7 mouse cellular contexts compared by ENCODE assay signal in genomic region chr7:28807641-28808220, GRCm38 (mm10). TPM values are rescaled to one million over a fixed set of nuclear protein-coding genes. Genes with fewer than 3 reads are reported as not detected.
DNase-seq lines count a peak whose midpoint lies in the region; ATAC-seq and TF ChIP-seq lines count a peak whose summit lies in the region.

No protein-coding gene starts in this region.

- peak overlapping the region; percentile 89 for H3K27ac ChIP-seq in CH12.LX (ENCODE audit: insufficient read depth, low read depth)
- H3K27ac ChIP-seq in ES-Bruce4 (ENCODE audit: insufficient read depth, low read length) = peak overlapping the region; percentile 80
- peak overlapping the region; percentile 100 for H3K27ac ChIP-seq in forebrain, embryonic 12.5 days
- H3K27ac ChIP-seq in hindbrain, postnatal 0 days = peak overlapping the region; percentile 100

- TF ChIP-seq RAD21 in CH12.LX (IDR thresholded peaks at IDR 0.05; ENCODE audit: low read depth, low read length) = no peak

- H3K4me1 ChIP-seq in CH12.LX (ENCODE audit: control insufficient read depth in 1 of 2, insufficient read depth in 2 of 2) = peaks cover 8 to 31% of the 10 kb centered on the region in 2 experiments
- H3K4me1 ChIP-seq in ES-Bruce4 (ENCODE audit: control insufficient read depth, insufficient read depth, low read length) = peaks cover 7% of the 10 kb centered on the region
- H3K4me1 ChIP-seq in forebrain, embryonic 12.5 days = peaks cover 31% of the 10 kb centered on the region
- H3K4me1 ChIP-seq in hindbrain, postnatal 0 days (ENCODE audit: insufficient read depth, low read length) = peaks cover 15% of the 10 kb centered on the region

- H3K27me3 ChIP-seq in CH12.LX (replicated peaks) (no peaks in the 10 kb centered on the region), ES-Bruce4 (ENCODE audit: control insufficient read depth, insufficient read depth, low read length, poor library complexity, severe bottlenecking) (no peaks in the 10 kb centered on the region)
- no peaks in the 10 kb centered on the region for H3K27me3 ChIP-seq in forebrain, embryonic 12.5 days
- no peaks in the 10 kb centered on the region for H3K27me3 ChIP-seq in hindbrain, postnatal 0 days (ENCODE audit: insufficient read depth, low read length)

- peaks cover 14% of the 10 kb centered on the region for H3K79me2 ChIP-seq in CH12.LX (replicated peaks; ENCODE audit: control insufficient read depth, extremely low read depth, insufficient read depth, poor library complexity, severe bottlenecking)

- TF ChIP-seq CTCF in CH12.LX (conservative IDR thresholded peaks at IDR 0.05 in 1 of 2, IDR thresholded peaks at IDR 0.05 in 1 of 2; ENCODE audit: low read depth in 2 of 2, low read length in 2 of 2) (no peak), ES-Bruce4 (IDR thresholded peaks at IDR 0.05; ENCODE audit: low read depth, low read length) (no peak)
- TF ChIP-seq CTCF in hindbrain, postnatal 0 days (IDR thresholded peaks at IDR 0.05; ENCODE audit: low read depth) = no peak

- TF ChIP-seq POLR2A in CH12.LX (IDR thresholded peaks at IDR 0.05; ENCODE audit: low read depth, low read length) = no peak
- TF ChIP-seq POLR2A in ES-Bruce4 (IDR thresholded peaks at IDR 0.05; ENCODE audit: insufficient read depth, low read length) = no peak

- no peak for TF ChIP-seq EP300 in CH12.LX (IDR thresholded peaks at IDR 0.05; ENCODE audit: low read length)
- no peak for TF ChIP-seq EP300 in ES-Bruce4 (IDR thresholded peaks at IDR 0.05; ENCODE audit: insufficient read depth, low read depth, low read length)

- DNase-seq in CH12.LX (ENCODE audit: extremely low read depth) = no peak
- no peak for DNase-seq in hindbrain, postnatal 0 days (ENCODE audit: low spot score)
- peak; percentile 44 for DNase-seq in lung, postnatal 14 days
- DNase-seq in testis, postnatal 14 days (ENCODE audit: low spot score) = peak; percentile 67
- DNase-seq in frontal cortex, postnatal 36 days (ENCODE audit: low spot score in 2 of 2) = no peak

- H3K9ac ChIP-seq in CH12.LX (ENCODE audit: insufficient read depth, low read depth) (peak overlapping the region; percentile 96), ES-Bruce4 (ENCODE audit: low read depth, poor library complexity, severe bottlenecking) (peak overlapping the region; percentile 84)
- peak overlapping the region; percentile 94 for H3K9ac ChIP-seq in forebrain, embryonic 12.5 days
- H3K9ac ChIP-seq in hindbrain, postnatal 0 days (replicated peaks; ENCODE audit: low read length) = peak overlapping the region; percentile 73; the same call in 1 of the 2 replicates

- peaks cover 7 to 9% of the 10 kb centered on the region in 2 experiments for H3K36me3 ChIP-seq in CH12.LX (replicated peaks in 1 of 2; ENCODE audit: control insufficient read depth in 1 of 2, insufficient read depth in 1 of 2, low read length in 1 of 2)
- peaks cover 10% of the 10 kb centered on the region for H3K36me3 ChIP-seq in ES-Bruce4 (ENCODE audit: control insufficient read depth, insufficient read depth, low read length, poor library complexity, severe bottlenecking)
- H3K36me3 ChIP-seq in forebrain, embryonic 12.5 days (replicated peaks) = peaks cover 9% of the 10 kb centered on the region
- H3K36me3 ChIP-seq in hindbrain, postnatal 0 days (ENCODE audit: insufficient read depth, low read length) = no peaks in the 10 kb centered on the region

- 17% methylated on average over 8 of the region's 8 CpGs for WGBS in forebrain, embryonic 12.5 days
- 28% methylated on average over 6 of the region's 8 CpGs for WGBS in hindbrain, postnatal 0 days

- no peak for ATAC-seq in forebrain, embryonic 12.5 days (ENCODE audit: low FRiP score)
- no peak for ATAC-seq in hindbrain, postnatal 0 days

- no peaks in the 10 kb centered on the region for H3K9me3 ChIP-seq in CH12.LX (replicated peaks; ENCODE audit: low read length)
- H3K9me3 ChIP-seq in ES-Bruce4 (replicated peaks; ENCODE audit: control insufficient read depth, insufficient read depth, low read length, poor library complexity, severe bottlenecking) = no peaks in the 10 kb centered on the region
- H3K9me3 ChIP-seq in forebrain, embryonic 12.5 days = no peaks in the 10 kb centered on the region
- no peaks in the 10 kb centered on the region for H3K9me3 ChIP-seq in hindbrain, postnatal 0 days (ENCODE audit: low read length)

- in situ Hi-C loops in CH12.LX (cut with MboI; ENCODE audit: low pct_ligation_motif_present, low pct_unique_long_range_greater_than_20kb, low sequenced_read_pairs) = no loop called here

- H3K4me3 ChIP-seq in CH12.LX (replicated peaks in 1 of 3; ENCODE audit: low read depth in 2 of 3, low read length in 2 of 3, poor library complexity in 1 of 3) = peak overlapping the region; percentile 63 to 90 (median 74)
- H3K4me3 ChIP-seq in ES-Bruce4 (ENCODE audit: low read depth, low read length) = peak overlapping the region; percentile 91
- peak overlapping the region; percentile 85 for H3K4me3 ChIP-seq in forebrain, embryonic 12.5 days (replicated peaks)
- H3K4me3 ChIP-seq in hindbrain, postnatal 0 days (ENCODE audit: low read length) = peak overlapping the region; percentile 84

- peak overlapping the region; percentile 70 for H3K4me2 ChIP-seq in CH12.LX (ENCODE audit: insufficient read depth, low read depth, poor library complexity, severe bottlenecking)
- H3K4me2 ChIP-seq in forebrain, embryonic 12.5 days = peak overlapping the region; percentile 91
- peak overlapping the region; percentile 94 for H3K4me2 ChIP-seq in hindbrain, postnatal 0 days (ENCODE audit: low read depth, low read length)

- dilution Hi-C loops in CH12.LX (cut with MboI; ENCODE audit: extremely low pct_ligation_motif_present, extremely low pct_unique_long_range_greater_than_20kb, low sequenced_read_pairs) = no loop called here

TF ChIP-seq in CH12.LX, 34 proteins besides CTCF, POLR2A, EP300 and RAD21:
- TF ChIP-seq MYC (IDR thresholded peaks at IDR 0.05; ENCODE audit: low read depth, low read length) = no peak
- 0 out of 2 replicates have a peak, but pooled peaks have one; percentile 21 for TF ChIP-seq JUND (conservative IDR thresholded peaks at IDR 0.05; ENCODE audit: low read depth, low read length)
- no peak for TF ChIP-seq JUN (IDR thresholded peaks at IDR 0.05; ENCODE audit: insufficient read depth, low read depth, low read length)
- TF ChIP-seq NRF1 (IDR thresholded peaks at IDR 0.05; ENCODE audit: low read depth, low read length) = no peak
- TF ChIP-seq MAX (IDR thresholded peaks at IDR 0.05; ENCODE audit: low read length) = no peak
- TF ChIP-seq ZC3H11A (IDR thresholded peaks at IDR 0.05; ENCODE audit: low read depth, low read length) = no peak

RNA-seq across cellular contexts. Expression of gene Hnrnpl, which starts 0.6 kb away (rescaled TPM):
- total RNA-seq in CH12.LX (2012; rRNA removed) (296 and 342 TPM in 2 replicates), CH12.LX (2014; rRNA removed) (365 and 371 TPM in 2 replicates)
- polyA plus RNA-seq in CH12.LX (2012; ENCODE audit: insufficient read length, low read depth) (640 and 645 TPM in 2 replicates), ES-Bruce4 (2011; ENCODE audit: insufficient read depth, insufficient read length, low read depth, missing spikeins) (633 and 662 TPM in 2 replicates)
- polyA plus RNA-seq in forebrain, embryonic 12.5 days (2016; fragmentation: Nextera tagmentation; extraction: Ambion mirVana) = 267 and 357 TPM in 2 replicates
- 233 and 275 TPM in 2 replicates for total RNA-seq in hindbrain, postnatal 0 days (2014; rRNA removed)
- 179 and 191 TPM in 2 replicates for polyA plus RNA-seq in hindbrain, postnatal 0 days (2015; fragmentation: Nextera tagmentation; extraction: Ambion mirVana)

RNA-seq across cellular contexts. Expression of gene Ech1, which starts 17.3 kb away (rescaled TPM):
- total RNA-seq in CH12.LX (2012; rRNA removed) (103 and 124 TPM in 2 replicates), CH12.LX (2014; rRNA removed) (119 and 121 TPM in 2 replicates)
- polyA plus RNA-seq in CH12.LX (2012; ENCODE audit: insufficient read length, low read depth) (65.1 and 67.6 TPM in 2 replicates), ES-Bruce4 (2011; ENCODE audit: insufficient read depth, insufficient read length, low read depth, missing spikeins) (41.3 and 53.0 TPM in 2 replicates)
- 63.9 and 64.2 TPM in 2 replicates for polyA plus RNA-seq in forebrain, embryonic 12.5 days (2016; fragmentation: Nextera tagmentation; extraction: Ambion mirVana)
- total RNA-seq in hindbrain, postnatal 0 days (2014; rRNA removed) = 95.5 and 131 TPM in 2 replicates
- 122 and 127 TPM in 2 replicates for polyA plus RNA-seq in hindbrain, postnatal 0 days (2015; fragmentation: Nextera tagmentation; extraction: Ambion mirVana)

RNA-seq across cellular contexts. Expression of gene Rinl, which starts 19.0 kb away (rescaled TPM):
- total RNA-seq in CH12.LX (2012; rRNA removed) (60.9 and 65.5 TPM in 2 replicates), CH12.LX (2014; rRNA removed) (41.5 and 46.1 TPM in 2 replicates)
- polyA plus RNA-seq in CH12.LX (2012; ENCODE audit: insufficient read length, low read depth) (60.6 and 61.8 TPM in 2 replicates), ES-Bruce4 (2011; ENCODE audit: insufficient read depth, insufficient read length, low read depth, missing spikeins) (24.6 and 28.0 TPM in 2 replicates)
- polyA plus RNA-seq in forebrain, embryonic 12.5 days (2016; fragmentation: Nextera tagmentation; extraction: Ambion mirVana) = 1.2 and 2.5 TPM in 2 replicates
- total RNA-seq in hindbrain, postnatal 0 days (2014; rRNA removed) = 1.2 TPM in 2 replicates
- polyA plus RNA-seq in hindbrain, postnatal 0 days (2015; fragmentation: Nextera tagmentation; extraction: Ambion mirVana) = 1.4 and 2.0 TPM in 2 replicates

RNA-seq across cellular contexts. Expression of gene Lgals4, which starts 25.9 kb away (rescaled TPM):
- total RNA-seq in CH12.LX (2012; rRNA removed) (3.9 and 7.0 TPM in 2 replicates), CH12.LX (2014; rRNA removed) (2.6 and 3.6 TPM in 2 replicates)
- polyA plus RNA-seq in CH12.LX (2012; ENCODE audit: insufficient read length, low read depth) (6.5 and 7.2 TPM in 2 replicates), ES-Bruce4 (2011; ENCODE audit: insufficient read depth, insufficient read length, low read depth, missing spikeins) (1.9 and 2.4 TPM in 2 replicates)
- 1.7 and 2.8 TPM in 2 replicates for polyA plus RNA-seq in forebrain, embryonic 12.5 days (2016; fragmentation: Nextera tagmentation; extraction: Ambion mirVana)
- 0.47 and 8.4 TPM in 2 replicates for total RNA-seq in hindbrain, postnatal 0 days (2014; rRNA removed)
- 5.0 and 5.8 TPM in 2 replicates for polyA plus RNA-seq in hindbrain, postnatal 0 days (2015; fragmentation: Nextera tagmentation; extraction: Ambion mirVana)

RNA-seq across cellular contexts. Expression of gene Nfkbib, which starts 40.4 kb away (rescaled TPM):
- 59.3 and 62.8 TPM in 2 replicates for total RNA-seq in CH12.LX (2012; rRNA removed)
- total RNA-seq in CH12.LX (2014; rRNA removed) = 24.6 and 30.5 TPM in 2 replicates
- 97.5 and 101 TPM in 2 replicates for polyA plus RNA-seq in CH12.LX (2012; ENCODE audit: insufficient read length, low read depth)
- polyA plus RNA-seq in ES-Bruce4 (2011; ENCODE audit: insufficient read depth, insufficient read length, low read depth, missing spikeins) = 23.8 and 27.9 TPM in 2 replicates
- polyA plus RNA-seq in forebrain, embryonic 12.5 days (2016; fragmentation: Nextera tagmentation; extraction: Ambion mirVana) = 42.7 and 42.9 TPM in 2 replicates
- total RNA-seq in hindbrain, postnatal 0 days (2014; rRNA removed) = 18.2 and 22.7 TPM in 2 replicates
- polyA plus RNA-seq in hindbrain, postnatal 0 days (2015; fragmentation: Nextera tagmentation; extraction: Ambion mirVana) = 59.7 and 67.9 TPM in 2 replicates

Comparison
In these comparisons a context has a peak if more than half of its experiments do, and no peak if none do; other contexts are left out.
1. DNase-seq: peak in lung, postnatal 14 days (single experiment) and testis, postnatal 14 days (single experiment); none in CH12.LX (single experiment), hindbrain, postnatal 0 days (single experiment) and frontal cortex, postnatal 36 days (0 of 2).
2. Peak in every context shown above with its lines, with median percentiles within 50 percentile points of each other: H3K27ac ChIP-seq, H3K4me2 ChIP-seq, H3K4me3 ChIP-seq and H3K9ac ChIP-seq.